ENCODE assay signal across 35 mouse cellular contexts in the genomic region with DNA sequence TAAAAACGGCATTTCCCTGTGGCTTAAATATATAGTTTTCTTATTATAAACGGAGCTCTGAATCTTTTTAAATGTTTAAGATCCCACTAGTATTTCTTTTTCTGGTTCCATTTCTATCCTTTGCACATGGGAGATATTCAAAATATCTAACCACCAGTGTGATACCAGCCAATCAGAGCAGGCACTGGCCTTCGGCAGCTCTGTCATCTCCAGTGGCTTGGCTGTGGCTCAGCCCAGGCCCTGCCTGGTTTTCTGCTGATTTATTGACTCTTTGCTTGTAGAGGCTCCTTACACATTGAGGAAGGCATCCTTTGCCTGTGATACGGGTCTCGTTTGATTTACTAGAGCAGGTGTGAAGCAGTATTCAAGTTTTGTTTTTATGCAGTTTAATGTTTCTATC.
"Had no signal": no experiment of that assay in that cellular context is flagged by ENCODE, and none has a peak within 500 bp of the region (broad histone marks: within the 10 kb centered on the region; RNA-seq: fewer than 3 reads in every experiment).

No protein-coding gene starts in this region.

- H3K9ac ChIP-seq: heart, embryonic 12.5 days; heart, embryonic 13.5 days; heart, embryonic 15.5 days; hindbrain, embryonic 12.5 days; hindbrain, embryonic 13.5 days; hindbrain, embryonic 14.5 days; hindbrain, embryonic 15.5 days; intestine, embryonic 15.5 days; kidney, embryonic 15.5 days had no signal

- H3K4me2 ChIP-seq: heart, embryonic 11.5 days; heart, embryonic 12.5 days; heart, embryonic 13.5 days; heart, embryonic 15.5 days; hindbrain, embryonic 12.5 days; hindbrain, embryonic 13.5 days; hindbrain, embryonic 14.5 days; hindbrain, embryonic 15.5 days; intestine, embryonic 15.5 days; kidney, embryonic 15.5 days had no signal

- H3K27me3 ChIP-seq: heart, embryonic 12.5 days; heart, embryonic 13.5 days; heart, embryonic 15.5 days; hindbrain, embryonic 12.5 days; hindbrain, embryonic 13.5 days; hindbrain, embryonic 15.5 days; intestine, embryonic 15.5 days; kidney, embryonic 15.5 days had no signal

- H3K4me3 ChIP-seq: heart, embryonic 10.5 days; heart, embryonic 12.5 days; heart, embryonic 13.5 days; heart, embryonic 15.5 days; hindbrain, embryonic 10.5 days; hindbrain, embryonic 12.5 days; hindbrain, embryonic 13.5 days; hindbrain, embryonic 15.5 days; intestine, embryonic 15.5 days; kidney, embryonic 15.5 days; layer of hippocampus, adult 2 months had no signal

- ATAC-seq: hindbrain, embryonic 16.5 days; hindbrain, postnatal 0 days; inflammation-experienced regulatory T-cells, adult 6 months; intestine, embryonic 15.5 days; intestine, embryonic 16.5 days; intestine, postnatal 0 days had no signal

- H3K36me3 ChIP-seq: heart, embryonic 12.5 days; heart, embryonic 13.5 days; heart, embryonic 15.5 days; hindbrain, embryonic 15.5 days; intestine, embryonic 15.5 days; kidney, embryonic 15.5 days had no signal

- DNase-seq: heart, postnatal 10 days; heart, postnatal 14 days; heart, postnatal 36 days; heart, postnatal 4 days; kidney, adult 11 months; kidney, adult 18-20 months; kidney, adult 2 months; kidney, adult 8-10 months; kidney, adult 9 months; kidney, postnatal 10 days; kidney, postnatal 14 days; kidney, postnatal 25 days; kidney, postnatal 36 days; kidney, postnatal 4 days; layer of hippocampus, adult 9-11 months; layer of hippocampus, postnatal 36 days had no signal

- H3K27ac ChIP-seq: heart, embryonic 10.5 days; heart, embryonic 13.5 days; heart, embryonic 15.5 days; hindbrain, embryonic 10.5 days; hindbrain, embryonic 12.5 days; hindbrain, embryonic 13.5 days; hindbrain, embryonic 14.5 days; hindbrain, embryonic 15.5 days; hindbrain, postnatal 0 days; intestine, embryonic 15.5 days; kidney, embryonic 15.5 days; kidney, postnatal 0 days; layer of hippocampus, adult 2 months had no signal

- H3K9me3 ChIP-seq: heart, embryonic 10.5 days; heart, embryonic 12.5 days; heart, embryonic 13.5 days; heart, embryonic 15.5 days; hindbrain, embryonic 10.5 days; hindbrain, embryonic 12.5 days; hindbrain, embryonic 13.5 days; hindbrain, embryonic 15.5 days; intestine, embryonic 15.5 days; kidney, embryonic 15.5 days had no signal
